Mouse (Mus musculus) kidney, postnatal 25 days (tissue): ENCODE results near the gene Cd274.
"Not testable (repeated sequence)": the region's sequence is repeated elsewhere in the genome, so short reads cannot be mapped to it uniquely, and the experiment has no call there.

Source experiments
- DNase-seq, 2 experiments: peaks; one replicate each; pipeline ENCODE4 v3.0.0; 2021; ENCODE audit warnings: mixed read lengths in 2 of 2

Gene Cd274

DNA sequence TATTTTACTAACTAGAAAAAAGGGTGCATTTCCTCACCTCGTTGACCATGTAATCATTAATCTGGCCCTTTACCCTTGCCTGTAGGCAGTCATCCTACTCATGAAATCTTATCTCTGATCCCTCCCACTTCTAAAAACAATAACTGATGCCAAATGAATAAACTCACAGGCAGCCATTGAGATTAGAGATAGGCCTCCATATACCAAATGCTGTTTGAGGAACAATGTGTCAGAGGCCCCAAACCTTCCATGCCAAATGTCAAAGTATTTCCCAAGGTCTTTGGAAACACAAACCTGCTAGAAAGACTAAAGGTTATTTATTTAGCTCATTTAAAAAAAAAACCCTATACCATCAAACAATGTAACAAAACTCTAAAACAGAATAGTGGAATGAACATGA is 29.1 kb downstream of the Cd274 start:
- DNase-seq = no peak

DNA sequence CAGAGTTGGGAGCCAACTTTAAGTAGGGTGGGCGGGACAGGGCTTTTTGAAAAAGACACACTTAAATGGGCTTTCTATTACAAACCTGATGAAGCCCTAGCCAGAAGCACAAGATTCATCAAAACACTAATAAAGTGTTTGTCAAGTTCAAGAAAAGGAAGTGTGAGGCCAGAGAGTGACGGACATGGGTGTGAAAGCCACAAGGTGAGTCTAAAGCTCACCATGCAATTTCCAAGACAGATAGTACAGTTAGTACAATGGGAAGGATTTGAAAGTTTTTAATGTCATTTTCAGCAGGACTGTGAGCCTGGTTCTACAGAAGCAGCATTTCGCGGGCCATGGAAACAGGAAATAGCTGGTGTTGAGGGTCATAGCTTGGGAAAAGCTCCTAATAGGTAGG is 32.5 kb downstream of the Cd274 start:
- DNase-seq = no peak

- no peak for DNase-seq
Observed at GRCm38 (mm10) chr19:29400466-29400865, 33.2 kb downstream of the Cd274 start.

DNA sequence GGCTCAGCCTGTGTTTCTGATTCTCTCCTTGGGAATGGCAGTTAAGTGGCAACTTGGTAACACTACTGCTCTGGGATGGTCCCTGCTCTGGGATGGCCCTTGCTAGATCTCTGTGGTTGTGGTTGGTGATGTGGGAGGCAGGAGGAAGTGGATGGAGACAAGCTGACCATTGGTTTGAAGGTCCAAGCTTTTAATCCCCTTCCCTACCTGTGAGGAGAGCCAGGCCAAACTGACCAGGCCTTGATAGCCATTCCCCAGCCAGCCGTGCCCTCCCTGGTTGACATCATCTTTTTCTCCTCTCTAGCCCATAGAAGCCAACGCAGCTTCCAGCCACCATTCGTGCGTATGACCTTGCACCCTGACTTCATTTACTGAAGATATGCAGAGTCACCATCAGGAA is 35.4 kb downstream of the Cd274 start:
- no peak for DNase-seq

DNA sequence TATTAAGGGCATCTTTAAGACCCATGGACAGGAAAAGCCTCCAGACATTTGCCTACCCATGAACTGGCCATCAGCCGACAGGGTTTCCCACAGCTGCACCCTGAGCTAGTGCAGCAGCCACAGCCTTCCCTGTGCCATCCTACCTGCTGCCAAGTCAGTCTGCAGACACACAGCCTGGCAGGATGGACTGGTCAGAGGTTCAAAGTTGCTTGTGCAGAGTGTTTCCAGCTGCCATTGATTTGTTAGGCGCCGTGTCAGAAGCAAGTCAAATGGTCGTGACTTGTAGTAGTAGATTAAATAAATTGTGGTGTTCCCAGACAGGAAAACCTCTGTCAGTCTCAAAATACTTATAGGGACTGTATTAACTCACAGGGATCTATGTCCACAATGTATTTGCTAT is 36.0 kb downstream of the Cd274 start:
- DNase-seq = no peak

DNA sequence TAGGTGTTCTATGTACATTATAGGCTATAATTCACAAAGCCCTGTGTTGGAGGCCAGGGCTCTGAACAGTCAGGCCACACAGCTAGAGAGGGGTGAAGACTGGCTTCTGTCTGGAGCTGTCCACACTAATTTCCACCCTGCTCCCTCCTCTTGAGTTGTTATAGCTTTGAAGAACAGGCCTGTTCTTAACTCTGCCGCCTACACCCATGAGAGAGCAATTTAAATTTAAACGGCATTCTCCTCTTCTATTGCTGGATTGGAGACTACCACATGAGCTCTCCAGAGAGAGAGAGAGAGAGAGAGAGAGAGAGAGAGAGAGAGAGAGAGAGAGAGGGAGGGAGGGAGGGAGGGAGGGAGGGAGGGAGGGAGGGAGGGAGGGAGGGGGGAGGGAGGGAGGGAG is 38.1 kb downstream of the Cd274 start:
- DNase-seq = no peak

- DNase-seq = no peak
Observed at GRCm38 (mm10) chr19:29406042-29407017, 39.1 kb downstream of the Cd274 start.

DNA sequence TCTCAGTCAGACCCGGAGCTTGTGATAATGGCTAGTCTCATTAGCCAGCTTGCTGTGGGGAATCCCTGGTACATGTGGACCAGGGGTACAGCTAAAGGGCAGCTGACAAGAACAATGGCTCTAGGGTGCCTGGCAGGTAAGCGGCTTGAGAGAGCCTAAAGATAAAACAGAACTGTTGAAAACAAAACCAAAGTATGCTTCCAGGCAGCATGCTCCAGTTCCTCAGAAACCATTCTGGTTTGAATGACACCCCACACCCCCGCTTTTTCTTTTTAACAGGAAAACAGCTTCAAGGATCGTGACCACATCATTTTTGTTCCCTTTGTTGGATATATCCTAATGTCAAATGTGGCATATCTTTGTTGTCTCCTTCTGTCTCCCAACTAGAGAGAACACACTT is 43.4 kb downstream of the Cd274 start, which contains the start of gene Pdcd1lg2:
Gene Pdcd1lg2, plus strand, starts transcription at position 301 of the 400 bp plus-strand sequence.
- DNase-seq = no peak

- DNase-seq = peak in 1 of 2 experiments; percentile 29
Observed at GRCm38 (mm10) chr19:29412476-29413420, 45.5 kb downstream of the Cd274 start.

DNA sequence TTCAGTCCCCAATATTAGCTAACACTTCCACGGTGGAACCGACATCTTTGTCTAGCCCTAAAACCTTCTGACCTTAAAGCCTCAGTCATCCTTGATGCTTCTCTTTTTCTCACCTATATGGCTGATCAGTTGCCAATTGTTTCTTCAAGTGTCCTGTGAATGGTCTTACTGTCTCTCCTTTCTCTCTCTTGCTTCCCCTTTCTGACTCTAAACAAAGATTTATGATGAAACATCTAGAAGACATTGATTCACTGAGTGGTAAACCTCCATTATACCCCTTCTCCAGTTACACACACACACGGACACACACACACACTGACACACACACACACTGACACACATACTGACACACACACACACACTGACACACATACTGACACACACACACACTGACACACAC is 47.3 kb downstream of the Cd274 start:
- DNase-seq = no peak

- DNase-seq = not testable (repeated sequence)
Observed at GRCm38 (mm10) chr19:29414917-29415316, 47.7 kb downstream of the Cd274 start.

- no peak for DNase-seq
Observed at GRCm38 (mm10) chr19:29416393-29416902, 49.2 kb downstream of the Cd274 start.

DNA sequence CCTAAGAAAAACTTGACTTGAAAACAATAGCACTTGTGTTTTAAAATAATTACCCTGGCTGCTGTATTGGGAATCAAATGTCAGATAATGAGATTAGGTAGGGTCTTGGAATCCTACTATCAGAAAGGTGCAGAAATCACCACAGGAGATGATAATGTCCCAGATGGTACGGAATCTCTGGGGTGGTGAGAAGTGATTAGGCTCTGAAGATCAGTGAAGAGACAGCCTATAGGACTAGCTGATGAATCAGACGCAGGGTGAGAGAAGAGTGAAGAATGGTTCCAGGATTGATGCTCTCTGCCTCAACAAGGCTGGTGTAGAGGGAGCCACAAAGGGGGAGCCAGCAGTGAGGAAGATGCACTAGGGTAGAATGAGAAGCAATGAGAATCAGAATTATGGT is 49.9 kb downstream of the Cd274 start:
- no peak for DNase-seq

DNA sequence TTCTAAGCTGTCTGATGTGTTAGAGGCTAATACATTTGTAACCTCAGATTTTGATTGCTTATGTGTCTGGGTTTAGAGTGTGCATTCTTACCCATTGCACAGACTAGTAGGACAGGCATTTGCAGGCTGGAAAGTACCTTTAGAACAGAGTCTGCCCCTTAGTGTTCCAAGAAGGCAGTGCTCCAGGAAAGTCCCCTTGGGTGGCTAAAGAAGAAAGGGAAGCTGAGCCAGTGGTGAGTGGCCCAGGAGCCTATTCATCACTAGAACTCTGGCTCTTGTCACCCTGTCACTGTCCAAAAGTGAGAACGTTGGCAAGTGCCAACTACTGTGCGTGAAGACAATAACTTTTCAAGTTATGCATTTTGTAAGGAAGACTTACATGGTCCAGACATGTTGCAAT is 50.6 kb downstream of the Cd274 start:
- DNase-seq = no peak

DNA sequence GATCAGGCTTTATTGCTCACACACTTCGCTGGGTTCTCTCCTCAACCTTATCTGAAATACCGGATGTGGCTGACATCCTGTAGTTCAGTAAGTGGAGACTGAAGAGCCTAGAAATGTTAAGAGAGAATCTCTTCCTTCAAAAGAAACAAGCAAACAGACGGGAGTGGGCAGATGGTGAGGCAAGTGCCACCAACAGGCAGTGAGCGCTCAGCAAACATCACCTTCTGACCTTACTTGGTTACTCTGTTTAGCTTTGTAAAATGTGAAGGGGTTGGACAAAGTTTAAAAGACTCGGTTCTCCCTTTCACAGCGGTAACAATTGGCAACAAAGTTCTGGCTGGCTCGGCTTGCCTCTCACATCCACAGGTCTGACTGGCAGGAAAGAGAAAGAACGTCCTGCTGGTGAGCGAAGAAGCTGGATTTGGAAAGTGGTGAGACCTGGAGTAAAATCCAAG is 51.4 kb downstream of the Cd274 start:
- peak in 1 of 2 experiments; percentile 7 for DNase-seq

DNA sequence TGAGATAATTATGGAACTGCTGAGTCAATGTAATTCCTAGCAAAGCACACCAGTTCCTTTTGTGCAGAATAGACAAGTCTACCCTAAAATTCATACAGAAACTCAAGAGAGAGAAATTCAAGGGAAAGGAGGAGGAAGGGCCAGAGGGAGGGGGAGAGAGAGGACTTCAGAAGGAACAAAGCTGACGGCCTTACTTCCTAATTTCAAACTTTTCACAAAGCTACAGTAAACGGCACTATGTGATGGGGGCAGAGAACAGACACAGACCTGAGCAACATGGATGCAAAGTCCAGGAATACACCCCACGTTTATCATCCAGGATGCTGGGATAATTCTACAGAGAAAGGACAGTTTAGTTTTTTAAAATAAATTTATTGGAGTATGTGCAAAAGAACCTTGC is 52.3 kb downstream of the Cd274 start:
- DNase-seq = no peak

- DNase-seq = no peak
Observed at GRCm38 (mm10) chr19:29419946-29420345, 52.7 kb downstream of the Cd274 start.

DNA sequence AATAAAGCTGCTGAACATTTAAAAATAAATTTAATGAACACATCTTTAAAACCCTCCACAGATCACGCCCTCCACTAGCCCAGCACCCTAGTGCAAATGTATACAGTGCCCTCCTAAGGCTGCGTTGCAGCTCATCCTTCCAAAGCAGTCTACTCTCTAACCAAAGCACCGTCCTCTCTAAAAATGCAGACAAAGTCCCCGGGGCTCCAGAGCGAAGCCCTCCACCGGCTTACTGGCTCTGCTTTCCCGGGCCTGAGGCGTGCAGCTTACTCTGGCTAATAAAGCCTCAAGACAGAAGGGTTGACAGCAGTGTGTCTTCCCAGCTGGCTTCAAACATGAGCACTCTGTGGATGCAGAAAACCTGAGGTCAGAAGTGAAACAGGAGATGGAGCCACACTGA is 53.1 kb downstream of the Cd274 start:
- DNase-seq = no peak

GRCm38 (mm10) chr19:29422013-29422645 is 54.9 kb downstream of the Cd274 start:
- DNase-seq = no peak

DNA sequence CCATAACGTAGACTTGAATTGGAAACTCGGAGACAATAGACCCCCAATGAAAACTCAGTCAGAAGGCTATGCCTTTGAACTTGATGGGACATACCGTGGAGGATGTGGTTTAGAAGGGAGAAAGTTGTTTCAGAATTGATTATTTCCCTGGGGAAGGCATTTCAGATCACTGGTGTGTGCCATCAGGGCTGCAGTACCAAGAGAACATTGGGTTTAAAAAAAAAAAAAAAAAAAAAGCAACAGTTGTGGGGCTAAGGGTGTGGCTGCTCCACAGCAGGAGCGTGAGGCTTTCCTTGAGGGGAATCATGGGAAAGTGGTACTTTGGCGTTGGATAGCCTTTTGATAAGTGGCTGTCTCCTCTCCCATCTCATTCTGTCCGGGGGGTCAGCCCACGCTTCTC is 55.5 kb downstream of the Cd274 start:
- no peak for DNase-seq

- DNase-seq = no peak
Observed at GRCm38 (mm10) chr19:29430516-29430915, 63.3 kb downstream of the Cd274 start.

GRCm38 (mm10) chr19:29430953-29431352 is 63.7 kb downstream of the Cd274 start:
- DNase-seq = no peak
